Mouse (Mus musculus): ENCODE measurements around the gene Amotl1. TPM values are rescaled to one million over a fixed set of nuclear protein-coding genes. Genes with fewer than 3 reads are reported as not detected.

The Amotl1 gene
- polyA plus RNA-seq, 1 experiment from 2014 or later = 17.6 TPM

GRCm38 (mm10) chr9:14646061-14646460 is 1.2 kb upstream of the Amotl1 start:
- H3K9ac ChIP-seq (ENCODE audit: low read length) = no peak overlapping the region
- peaks cover 11% of the 10 kb centered on the region for H3K4me1 ChIP-seq (replicated peaks; ENCODE audit: control insufficient read depth, insufficient read depth, low read length)
- no peak overlapping the region for H3K27ac ChIP-seq (ENCODE audit: low read length)
- H3K36me3 ChIP-seq (ENCODE audit: control insufficient read depth, insufficient read depth, low read length) = no peaks in the 10 kb centered on the region
- H3K4me2 ChIP-seq (ENCODE audit: low read depth, low read length) = no peak overlapping the region
- WGBS = 72% methylated on average over 3 of the region's 3 CpGs
- ATAC-seq (ENCODE audit: low read depth) = no peak
- no peaks in the 10 kb centered on the region for H3K27me3 ChIP-seq (ENCODE audit: control insufficient read depth, insufficient read depth, low read depth, low read length)
- H3K9me3 ChIP-seq (ENCODE audit: control insufficient read depth, low read length) = no peaks in the 10 kb centered on the region
- H3K4me3 ChIP-seq (ENCODE audit: low read length) = no peak overlapping the region

- Histone ChIP-seq H3K4me2 (ENCODE audit: low read depth, low read length) (no peak overlapping the region), H3K9me3 (ENCODE audit: control insufficient read depth, low read length) (no peaks in the 10 kb centered on the region), H3K36me3 (ENCODE audit: control insufficient read depth, insufficient read depth, low read length) (no peaks in the 10 kb centered on the region), H3K4me1 (replicated peaks; ENCODE audit: control insufficient read depth, insufficient read depth, low read length) (peaks cover 15% of the 10 kb centered on the region), H3K27ac (ENCODE audit: low read length) (no peak overlapping the region), H3K4me3 (ENCODE audit: low read length) (no peak overlapping the region), H3K9ac (ENCODE audit: low read length) (no peak overlapping the region), H3K27me3 (ENCODE audit: control insufficient read depth, insufficient read depth, low read depth, low read length) (no peaks in the 10 kb centered on the region)
- no peak for ATAC-seq (ENCODE audit: low read depth)
- 66% methylated on average over 6 of the region's 6 CpGs for WGBS
These were observed 1.5 kb downstream of the Amotl1 start for GRCm38 (mm10) chr9:14643328-14643727.

DNA sequence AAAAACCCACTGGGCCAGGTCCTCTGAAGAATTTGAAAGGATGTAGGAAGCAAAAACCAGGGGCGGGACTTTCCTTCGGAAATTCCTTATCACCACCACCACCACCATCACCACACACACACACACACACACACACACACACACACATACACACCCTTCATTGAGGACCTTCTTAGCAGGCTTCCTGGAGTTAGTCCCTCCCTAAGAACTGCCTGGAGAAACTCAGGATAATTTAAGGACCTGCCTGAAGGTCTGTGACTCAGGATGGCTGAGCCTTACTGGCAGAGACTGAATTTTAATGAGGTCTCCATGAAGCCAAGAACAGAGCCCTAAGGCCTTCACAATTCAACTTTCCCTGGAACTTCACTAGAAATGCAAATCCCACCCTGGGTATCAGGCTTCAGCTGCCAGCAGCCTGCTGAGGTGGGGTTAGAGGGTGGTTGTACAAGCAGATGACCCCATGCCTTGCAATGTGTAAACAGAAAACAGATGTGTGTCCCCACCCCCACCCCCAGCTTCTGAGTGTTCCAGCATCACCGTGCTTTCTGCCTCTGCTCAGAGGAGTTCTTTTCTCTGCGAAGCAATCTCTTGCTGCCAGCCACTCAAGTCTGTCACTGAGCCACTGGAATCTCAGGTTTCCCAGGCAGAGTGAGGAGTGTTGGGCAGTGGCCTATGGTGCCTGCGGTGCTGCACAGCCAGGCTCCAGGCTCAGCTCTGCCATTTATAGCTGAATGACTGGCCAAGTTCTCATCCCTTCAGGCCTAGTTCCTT is 2.4 kb downstream of the Amotl1 start:
- Histone ChIP-seq H3K4me3 (ENCODE audit: low read length) (no peak overlapping the region), H3K4me2 (ENCODE audit: low read depth, low read length) (no peak overlapping the region), H3K27me3 (ENCODE audit: control insufficient read depth, insufficient read depth, low read depth, low read length) (no peaks in the 10 kb centered on the region), H3K4me1 (replicated peaks; ENCODE audit: control insufficient read depth, insufficient read depth, low read length) (peaks cover 15% of the 10 kb centered on the region), H3K36me3 (ENCODE audit: control insufficient read depth, insufficient read depth, low read length) (no peaks in the 10 kb centered on the region), H3K9me3 (ENCODE audit: control insufficient read depth, low read length) (no peaks in the 10 kb centered on the region), H3K27ac (ENCODE audit: low read length) (peak overlapping the region; percentile 80; the same call in 1 of the 2 replicates), H3K9ac (ENCODE audit: low read length) (0 out of 2 replicates have a peak overlapping the region, but pooled peaks have one; percentile 39)
- ATAC-seq (ENCODE audit: low read depth) = peak; percentile 42; the same call in 1 of the 2 replicates
- 15% methylated on average over 5 of the region's 5 CpGs for WGBS

DNA sequence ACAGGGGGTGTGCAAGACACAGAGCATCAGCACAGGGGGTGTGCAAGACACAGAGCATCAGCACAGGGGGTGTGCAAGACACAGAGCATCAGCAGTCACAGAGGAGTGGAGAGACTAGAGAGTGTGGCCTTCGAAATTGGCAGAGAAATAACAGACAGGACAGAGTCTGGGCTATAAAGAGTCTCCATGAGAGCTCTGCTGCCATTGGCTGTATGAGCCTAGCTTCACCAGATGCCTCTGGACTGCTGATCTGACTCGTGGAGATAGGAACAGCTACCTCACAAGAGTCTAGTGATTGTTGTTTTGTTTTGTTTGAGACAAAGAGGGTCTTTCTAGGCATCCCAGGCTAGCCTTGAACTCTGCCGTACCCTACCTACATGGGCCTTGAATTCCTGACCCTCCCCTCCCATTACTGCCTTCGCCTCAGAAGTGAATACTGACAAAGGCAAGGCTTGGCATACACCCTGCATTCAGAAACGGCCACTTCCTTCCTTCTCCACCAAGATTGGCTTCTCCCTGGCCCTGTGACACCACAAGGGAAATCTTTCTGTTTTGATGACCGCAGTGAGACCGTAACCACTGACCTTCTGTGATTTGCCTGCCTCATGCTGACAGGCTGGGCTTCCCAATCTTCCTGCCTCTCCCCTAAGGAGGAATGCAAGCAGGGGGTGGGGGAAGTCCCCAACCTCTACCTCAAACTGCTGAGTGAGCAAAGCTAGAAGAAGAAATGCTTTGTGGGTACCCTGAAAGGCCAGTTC is 3.4 kb downstream of the Amotl1 start:
- Histone ChIP-seq H3K9me3 (ENCODE audit: control insufficient read depth, low read length) (no peaks in the 10 kb centered on the region), H3K27me3 (ENCODE audit: control insufficient read depth, insufficient read depth, low read depth, low read length) (no peaks in the 10 kb centered on the region), H3K4me3 (ENCODE audit: low read length) (no peak overlapping the region), H3K9ac (ENCODE audit: low read length) (no peak overlapping the region), H3K4me2 (ENCODE audit: low read depth, low read length) (no peak overlapping the region), H3K36me3 (ENCODE audit: control insufficient read depth, insufficient read depth, low read length) (no peaks in the 10 kb centered on the region), H3K27ac (ENCODE audit: low read length) (peak overlapping the region; percentile 80), H3K4me1 (replicated peaks; ENCODE audit: control insufficient read depth, insufficient read depth, low read length) (peaks cover 15% of the 10 kb centered on the region)
- 39% methylated on average over 7 of the region's 7 CpGs for WGBS
- peak; percentile 69 for ATAC-seq (ENCODE audit: low read depth)

GRCm38 (mm10) chr9:14636244-14636643 is 8.6 kb downstream of the Amotl1 start:
- no peak overlapping the region for H3K9ac ChIP-seq (ENCODE audit: low read length)
- no peaks in the 10 kb centered on the region for H3K36me3 ChIP-seq (ENCODE audit: control insufficient read depth, insufficient read depth, low read length)
- no peak overlapping the region for H3K27ac ChIP-seq (ENCODE audit: low read length)
- peaks cover 5% of the 10 kb centered on the region for H3K4me1 ChIP-seq (replicated peaks; ENCODE audit: control insufficient read depth, insufficient read depth, low read length)
- H3K9me3 ChIP-seq (ENCODE audit: control insufficient read depth, low read length) = no peaks in the 10 kb centered on the region
- no peak overlapping the region for H3K4me3 ChIP-seq (ENCODE audit: low read length)
- no peak overlapping the region for H3K4me2 ChIP-seq (ENCODE audit: low read depth, low read length)
- 45% methylated on average over 3 of the region's 3 CpGs for WGBS
- no peak for ATAC-seq (ENCODE audit: low read depth)
- H3K27me3 ChIP-seq (ENCODE audit: control insufficient read depth, insufficient read depth, low read depth, low read length) = peaks cover 7% of the 10 kb centered on the region; the same call in 1 of the 2 replicates

DNA sequence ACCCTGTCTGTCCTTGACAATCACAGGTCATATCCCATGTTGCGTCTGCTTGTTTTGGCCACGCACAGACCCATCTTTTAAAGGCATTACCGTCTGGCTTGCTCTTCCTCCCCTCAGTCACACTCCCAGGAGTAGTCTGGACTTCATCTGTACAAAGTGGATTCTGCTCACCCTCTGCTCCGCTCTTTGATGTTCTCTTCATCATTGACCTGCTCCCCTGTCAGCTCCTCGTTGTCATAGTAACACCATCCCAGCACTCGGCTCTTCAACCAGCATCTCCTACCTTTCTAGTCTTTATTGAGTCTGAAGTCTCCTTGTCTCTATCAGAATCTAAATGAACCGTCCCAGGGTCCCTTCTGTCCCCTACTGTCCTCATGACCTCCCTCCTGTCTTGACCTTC is 9.3 kb downstream of the Amotl1 start:
- no peak overlapping the region for H3K4me2 ChIP-seq (ENCODE audit: low read depth, low read length)
- H3K9me3 ChIP-seq (ENCODE audit: control insufficient read depth, low read length) = no peaks in the 10 kb centered on the region
- H3K27ac ChIP-seq (ENCODE audit: low read length) = no peak overlapping the region
- H3K27me3 ChIP-seq (ENCODE audit: control insufficient read depth, insufficient read depth, low read depth, low read length) = peaks cover 7% of the 10 kb centered on the region; the same call in 1 of the 2 replicates
- H3K4me1 ChIP-seq (replicated peaks; ENCODE audit: control insufficient read depth, insufficient read depth, low read length) = no peaks in the 10 kb centered on the region
- ATAC-seq (ENCODE audit: low read depth) = no peak
- no peak overlapping the region for H3K4me3 ChIP-seq (ENCODE audit: low read length)
- no peaks in the 10 kb centered on the region for H3K36me3 ChIP-seq (ENCODE audit: control insufficient read depth, insufficient read depth, low read length)
- H3K9ac ChIP-seq (ENCODE audit: low read length) = no peak overlapping the region
- 69% methylated on average over 7 of the region's 7 CpGs for WGBS

- Histone ChIP-seq H3K4me2 (ENCODE audit: low read depth, low read length) (no peak overlapping the region), H3K4me1 (replicated peaks; ENCODE audit: control insufficient read depth, insufficient read depth, low read length) (no peaks in the 10 kb centered on the region), H3K9me3 (ENCODE audit: control insufficient read depth, low read length) (no peaks in the 10 kb centered on the region), H3K27ac (ENCODE audit: low read length) (no peak overlapping the region), H3K36me3 (ENCODE audit: control insufficient read depth, insufficient read depth, low read length) (no peaks in the 10 kb centered on the region), H3K9ac (ENCODE audit: low read length) (no peak overlapping the region), H3K27me3 (ENCODE audit: control insufficient read depth, insufficient read depth, low read depth, low read length) (peaks cover 7% of the 10 kb centered on the region; the same call in 1 of the 2 replicates), H3K4me3 (ENCODE audit: low read length) (no peak overlapping the region)
- ATAC-seq (ENCODE audit: low read depth) = no peak
- WGBS = 12% methylated on average over 15 of the region's 15 CpGs
These were observed 10.7 kb downstream of the Amotl1 start for GRCm38 (mm10) chr9:14634155-14634554.

GRCm38 (mm10) chr9:14632365-14633163 is 12.3 kb downstream of the Amotl1 start:
- H3K4me3 ChIP-seq (ENCODE audit: low read length) = no peak overlapping the region
- H3K27ac ChIP-seq (ENCODE audit: low read length) = no peak overlapping the region
- 72% methylated on average over 10 of the region's 10 CpGs for WGBS
- H3K9ac ChIP-seq (ENCODE audit: low read length) = no peak overlapping the region
- no peak for ATAC-seq (ENCODE audit: low read depth)
- no peaks in the 10 kb centered on the region for H3K4me1 ChIP-seq (replicated peaks; ENCODE audit: control insufficient read depth, insufficient read depth, low read length)
- no peaks in the 10 kb centered on the region for H3K36me3 ChIP-seq (ENCODE audit: control insufficient read depth, insufficient read depth, low read length)
- peaks cover 7% of the 10 kb centered on the region; the same call in 1 of the 2 replicates for H3K27me3 ChIP-seq (ENCODE audit: control insufficient read depth, insufficient read depth, low read depth, low read length)
- no peak overlapping the region for H3K4me2 ChIP-seq (ENCODE audit: low read depth, low read length)
- no peaks in the 10 kb centered on the region for H3K9me3 ChIP-seq (ENCODE audit: control insufficient read depth, low read length)

GRCm38 (mm10) chr9:14631729-14632128 is 13.1 kb downstream of the Amotl1 start:
- Histone ChIP-seq H3K4me3 (ENCODE audit: low read length) (no peak overlapping the region), H3K36me3 (ENCODE audit: control insufficient read depth, insufficient read depth, low read length) (no peaks in the 10 kb centered on the region), H3K9ac (ENCODE audit: low read length) (no peak overlapping the region), H3K4me2 (ENCODE audit: low read depth, low read length) (no peak overlapping the region), H3K4me1 (replicated peaks; ENCODE audit: control insufficient read depth, insufficient read depth, low read length) (no peaks in the 10 kb centered on the region), H3K9me3 (ENCODE audit: control insufficient read depth, low read length) (no peaks in the 10 kb centered on the region), H3K27me3 (ENCODE audit: control insufficient read depth, insufficient read depth, low read depth, low read length) (peaks cover 7% of the 10 kb centered on the region; the same call in 1 of the 2 replicates), H3K27ac (ENCODE audit: low read length) (no peak overlapping the region)
- ATAC-seq (ENCODE audit: low read depth) = no peak
- 41% methylated on average over 5 of the region's 5 CpGs for WGBS

Data from lung, embryonic 16.5 days (tissue).